Mouse (Mus musculus) embryonic facial prominence, embryonic 15.5 days (tissue): Measurements from ENCODE around the gene Rassf5. TPM values are rescaled to one million over a fixed set of nuclear protein-coding genes. Genes with fewer than 3 reads are reported as not detected.

Experiments used
- ATAC-seq: fragments of 200-750 bp; cut with Nextera tagmentation; 2 replicates; pipeline ENCODE4 v1.8.0; 2017; ENCODE audit warnings: low read depth, moderate TSS enrichment; ENCODE audit not compliant: insufficient number of reproducible peaks, low FRiP score, low TSS enrichment
- H3K27ac ChIP-seq: fragments of 300-500 bp; sonication (generic); replicated peaks from 2 replicates; pipeline ENCODE4 v1.5.1; 2015; ENCODE audit warnings: mild to moderate bottlenecking, inconsistent platforms
- H3K27me3 ChIP-seq: fragments of 300-500 bp; sonication (generic); 2 replicates; pipeline ENCODE4 v1.6.1; 2015; ENCODE audit warnings: inconsistent platforms
- H3K36me3 ChIP-seq: fragments of 300-500 bp; sonication (generic); 2 replicates; pipeline ENCODE4 v1.6.1; 2015; ENCODE audit warnings: mild to moderate bottlenecking, inconsistent platforms
- H3K4me1 ChIP-seq: fragments of 300-500 bp; sonication (generic); 2 replicates; pipeline ENCODE4 v1.6.1; 2015; ENCODE audit warnings: inconsistent platforms
- H3K4me2 ChIP-seq: fragments of 300-500 bp; sonication (generic); replicated peaks from 2 replicates; pipeline ENCODE4 v1.6.1; 2015; ENCODE audit warnings: mild to moderate bottlenecking, inconsistent platforms
- H3K4me3 ChIP-seq: fragments of 300-500 bp; sonication (generic); replicated peaks from 2 replicates; pipeline ENCODE4 v1.5.1; 2015; ENCODE audit warnings: mild to moderate bottlenecking, inconsistent platforms
- H3K9ac ChIP-seq: fragments of 300-500 bp; sonication (generic); 2 replicates; pipeline ENCODE4 v1.6.1; 2015; ENCODE audit warnings: inconsistent platforms
- H3K9me3 ChIP-seq: fragments of 300-500 bp; sonication (generic); replicated peaks from 2 replicates; pipeline ENCODE4 v1.6.1; 2016; ENCODE audit warnings: inconsistent platforms
- WGBS: fragments of 180-500 bp; shearing (Covaris S2); methylation state at CpG from one replicate; pipeline ENCODE4 v1.1.7; 2015; 5-methylcytosine and 5-hydroxymethylcytosine counted together
- polyA plus RNA-seq: library from polyadenylated mRNA; unstranded; fragments of >200 nt; fragmentation: Nextera tagmentation; extraction: Ambion mirVana; gene quantifications from 2 replicates; pipeline ENCODE4 v1.2.1, GENCODE M21; 2015

The Rassf5 gene
- polyA plus RNA-seq, 1 experiment from 2014 or later = 4.6 TPM

GRCm38 (mm10) chr1:131134942-131135522, 110.0 kb downstream of the Rassf5 start:
- Histone ChIP-seq H3K4me2 (no peak overlapping the region), H3K27ac (no peak overlapping the region), H3K27me3 (no peaks in the 10 kb centered on the region), H3K9me3 (no peaks in the 10 kb centered on the region), H3K36me3 (0 out of 2 replicates have a peak, but pooled peaks cover under 1% of the 10 kb centered on the region), H3K4me1 (0 out of 2 replicates have a peak, but pooled peaks cover 6% of the 10 kb centered on the region), H3K9ac (no peak overlapping the region), H3K4me3 (no peak overlapping the region)
- no peak for ATAC-seq
- WGBS = 65% methylated on average over 8 of the region's 8 CpGs

DNA sequence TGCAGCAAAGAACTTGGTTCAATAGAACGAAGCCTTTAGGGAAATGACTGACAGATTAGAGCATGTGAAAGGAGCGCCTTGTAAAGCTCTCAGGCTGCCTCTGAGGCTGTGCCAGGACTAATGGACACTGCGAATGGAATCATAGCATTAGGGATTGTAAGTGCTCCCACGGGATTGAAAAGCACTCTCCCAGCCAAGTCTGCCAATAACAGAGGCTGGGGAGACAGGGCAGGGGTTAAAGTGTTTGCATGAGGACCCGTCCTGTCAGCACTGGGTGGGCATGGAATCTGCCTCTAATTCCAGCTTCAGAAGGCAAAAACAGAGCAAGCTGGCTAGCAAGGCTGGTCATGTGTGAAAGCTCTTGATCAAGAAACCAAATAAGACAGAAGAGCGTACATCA, 110.8 kb downstream of the Rassf5 start:
- Histone ChIP-seq H3K4me2 (no peak overlapping the region), H3K27me3 (no peaks in the 10 kb centered on the region), H3K27ac (no peak overlapping the region), H3K4me3 (no peak overlapping the region), H3K36me3 (peaks cover 8% of the 10 kb centered on the region), H3K9ac (no peak overlapping the region), H3K4me1 (0 out of 2 replicates have a peak, but pooled peaks cover 6% of the 10 kb centered on the region), H3K9me3 (no peaks in the 10 kb centered on the region)
- no peak for ATAC-seq
- WGBS = 62% methylated on average over 6 of the region's 6 CpGs

Other genes with a start within 250 kb of the Rassf5 start
- gene Il10, start 225.4 kb downstream of the Rassf5 start, polyA plus RNA-seq = not detected in 2 replicates
- gene Mapkapk2, start 147.4 kb downstream of the Rassf5 start, polyA plus RNA-seq = 42.8 and 44.4 TPM in 2 replicates
- 4.6 and 7.1 TPM in 2 replicates for gene Dyrk3, start 106.9 kb downstream of the Rassf5 start, polyA plus RNA-seq
- 59.2 and 66.0 TPM in 2 replicates for gene Eif2d, start 92.1 kb downstream of the Rassf5 start, polyA plus RNA-seq
- gene Ikbke, start 34.3 kb upstream of the Rassf5 start, polyA plus RNA-seq = 5.1 and 7.7 TPM in 2 replicates